Mouse (Mus musculus) intestine, embryonic 14.5 days (tissue): ENCODE results near the gene Rell1. TPM values are rescaled to one million over a fixed set of nuclear protein-coding genes. Genes with fewer than 3 reads are reported as not detected.
A peak's percentile ranks its signal among the peaks of the same experiment; 100 is the strongest.

Experiments
- ATAC-seq: fragments of 200-750 bp; cut with Nextera tagmentation; replicated peaks from 2 replicates; pipeline ENCODE4 v1.8.0; 2017; ENCODE audit warnings: low read depth, moderate number of reproducible peaks, moderate TSS enrichment, moderate library complexity; ENCODE audit not compliant: low FRiP score, low TSS enrichment
- DNase-seq: peaks from one replicate; pipeline ENCODE4 v3.0.0-alpha.2; 2018; ENCODE audit warnings: low spot score
- H3K27ac ChIP-seq: fragments of 300-500 bp; sonication (generic); 2 replicates; pipeline ENCODE4 v1.5.1; 2014; ENCODE audit warnings: low read depth, mild to moderate bottlenecking, control low read depth
- H3K27me3 ChIP-seq: fragments of 300-500 bp; sonication (generic); replicated peaks from 2 replicates; pipeline ENCODE4 v1.6.1; 2014; ENCODE audit warnings: low read length, control low read depth; ENCODE audit not compliant: control insufficient read depth, insufficient read depth
- H3K36me3 ChIP-seq: fragments of 300-500 bp; sonication (generic); 2 replicates; pipeline ENCODE4 v1.6.1; 2014; ENCODE audit warnings: low read length, control low read depth; ENCODE audit not compliant: control insufficient read depth, insufficient read depth
- H3K4me1 ChIP-seq: fragments of 300-500 bp; sonication (generic); replicated peaks from 2 replicates; pipeline ENCODE4 v1.6.1; 2014; ENCODE audit warnings: low read length, control low read depth, mixed read lengths; ENCODE audit not compliant: control insufficient read depth, insufficient read depth
- H3K4me2 ChIP-seq: fragments of 300-500 bp; sonication (generic); 2 replicates; pipeline ENCODE4 v1.6.1; 2014; ENCODE audit warnings: low read length
- H3K4me3 ChIP-seq: fragments of 300-500 bp; sonication (generic); 2 replicates; pipeline ENCODE4 v1.5.1; 2014; ENCODE audit warnings: low read depth, low read length, control low read depth, mixed read lengths
- H3K9ac ChIP-seq: fragments of 300-500 bp; sonication (generic); 2 replicates; pipeline ENCODE4 v1.6.1; 2014; ENCODE audit warnings: mild to moderate bottlenecking, low read length
- H3K9me3 ChIP-seq: fragments of 300-500 bp; sonication (generic); 2 replicates; pipeline ENCODE4 v1.6.1; 2016; ENCODE audit warnings: low read length, control low read depth; ENCODE audit not compliant: control insufficient read depth
- WGBS: fragments of 180-500 bp; shearing (Covaris S2); extraction: QIAGEN DNeasy Blood & Tissue Kit; methylation state at CpG from one replicate; pipeline ENCODE4 v1.1.7; 2014; 5-methylcytosine and 5-hydroxymethylcytosine counted together
- polyA plus RNA-seq: library from polyadenylated mRNA; unstranded; fragments of >200 nt; fragmentation: Nextera tagmentation; extraction: Ambion mirVana; gene quantifications from 2 replicates; pipeline ENCODE4 v1.2.1, GENCODE M21; 2014

The Rell1 gene
- polyA plus RNA-seq, 1 experiment from 2014 or later, result 10.5 TPM

DNA sequence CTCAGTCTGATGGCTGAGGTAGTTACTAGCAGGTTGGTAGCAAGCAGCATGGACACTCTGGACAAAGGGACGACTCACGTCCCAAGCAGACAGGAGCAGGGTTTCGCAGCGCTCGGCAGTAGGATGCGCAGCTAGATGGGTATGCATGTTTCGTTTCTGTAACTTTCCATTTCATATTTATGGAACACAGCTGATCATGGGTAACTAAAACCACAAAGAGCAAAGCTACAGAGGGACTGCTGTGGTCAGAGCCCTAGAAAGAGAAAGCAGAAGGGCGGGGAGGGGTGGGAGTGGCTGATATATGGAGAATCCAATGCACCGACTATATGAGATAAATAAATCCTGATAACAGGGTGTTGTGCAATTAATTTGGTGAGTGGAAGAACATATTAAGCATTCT lies 25.4 kb downstream of the Rell1 start:
- WGBS, result 89% methylated on average over 9 of the region's 9 CpGs
- Histone ChIP-seq H3K36me3 (no peaks in the 10 kb centered on the region), H3K9me3 (no peaks in the 10 kb centered on the region), H3K4me1 (no peaks in the 10 kb centered on the region), H3K4me3 (no peak overlapping the region), H3K9ac (no peak overlapping the region), H3K4me2 (no peak overlapping the region), H3K27ac (no peak overlapping the region), H3K27me3 (no peaks in the 10 kb centered on the region)
- DNase-seq (no peak), ATAC-seq (no peak)

GRCm38 (mm10) chr5:63941891-63942290 lies 26.8 kb downstream of the Rell1 start:
- DNase-seq, result no peak
- Histone ChIP-seq H3K4me2 (no peak overlapping the region), H3K27ac (no peak overlapping the region), H3K4me3 (no peak overlapping the region), H3K36me3 (no peaks in the 10 kb centered on the region; the same call in 1 of the 2 replicates), H3K4me1 (0 out of 2 replicates have a peak, but pooled peaks cover under 1% of the 10 kb centered on the region), H3K9ac (no peak overlapping the region), H3K9me3 (no peaks in the 10 kb centered on the region), H3K27me3 (no peaks in the 10 kb centered on the region)
- no peak for ATAC-seq
- 52% methylated on average over 5 of the region's 5 CpGs for WGBS

DNA sequence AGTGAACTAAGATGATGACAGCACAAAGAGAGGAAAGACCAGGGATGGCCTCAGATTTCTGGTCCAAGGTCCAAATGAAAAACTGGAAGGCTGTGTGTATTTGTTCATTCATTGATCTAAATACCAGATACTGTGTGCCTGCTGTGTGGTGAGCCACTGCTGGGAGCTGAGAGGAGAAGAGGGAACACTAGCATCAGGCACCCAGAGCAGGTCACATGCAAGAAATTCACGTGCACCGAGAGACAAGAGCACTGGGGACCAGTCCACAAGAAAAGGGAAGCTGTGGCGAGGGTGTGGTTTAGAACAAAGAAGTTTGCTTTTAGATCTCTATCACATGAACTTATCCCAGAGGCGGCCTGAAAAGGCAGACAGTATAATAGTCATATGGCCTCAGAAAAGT lies 30.1 kb downstream of the Rell1 start:
- Histone ChIP-seq H3K4me2 (no peak overlapping the region), H3K4me1 (0 out of 2 replicates have a peak, but pooled peaks cover 6% of the 10 kb centered on the region), H3K9ac (no peak overlapping the region), H3K36me3 (peaks cover 11% of the 10 kb centered on the region), H3K9me3 (no peaks in the 10 kb centered on the region), H3K4me3 (no peak overlapping the region), H3K27me3 (no peaks in the 10 kb centered on the region), H3K27ac (no peak overlapping the region)
- WGBS, result 64% methylated on average over 4 of the region's 4 CpGs
- DNase-seq (no peak), ATAC-seq (no peak)

DNA sequence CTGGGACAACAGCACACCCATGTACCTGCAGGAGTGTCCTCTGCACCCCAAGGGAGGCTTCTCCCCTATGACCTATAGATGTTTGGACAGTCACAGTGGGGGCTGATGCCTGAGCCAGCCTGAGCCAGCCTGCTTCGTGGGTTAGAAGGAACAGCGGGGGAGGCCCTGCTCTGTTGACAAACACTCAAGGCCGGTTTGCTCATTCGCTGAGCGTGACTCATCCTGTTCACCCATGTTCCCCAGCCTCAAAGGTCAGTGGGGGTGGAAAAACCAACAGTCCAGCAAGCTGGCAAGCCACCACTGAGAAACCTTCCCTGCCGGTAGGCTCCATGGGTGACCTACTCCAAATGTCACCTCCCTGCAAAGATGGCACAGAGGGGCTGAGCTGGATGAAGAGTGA lies 32.0 kb downstream of the Rell1 start:
- H3K27me3 ChIP-seq, result no peaks in the 10 kb centered on the region
- H3K9me3 ChIP-seq, result no peaks in the 10 kb centered on the region
- H3K9ac ChIP-seq, result no peak overlapping the region
- H3K27ac ChIP-seq, result no peak overlapping the region
- H3K4me3 ChIP-seq, result no peak overlapping the region
- WGBS, result 59% methylated on average over 6 of the region's 6 CpGs
- H3K4me1 ChIP-seq, result 0 out of 2 replicates have a peak, but pooled peaks cover 6% of the 10 kb centered on the region
- ATAC-seq, result 0 out of 2 replicates have a peak, but pooled peaks have one; percentile 54
- H3K36me3 ChIP-seq, result peaks cover 11% of the 10 kb centered on the region
- H3K4me2 ChIP-seq, result no peak overlapping the region
- DNase-seq, result no peak

DNA sequence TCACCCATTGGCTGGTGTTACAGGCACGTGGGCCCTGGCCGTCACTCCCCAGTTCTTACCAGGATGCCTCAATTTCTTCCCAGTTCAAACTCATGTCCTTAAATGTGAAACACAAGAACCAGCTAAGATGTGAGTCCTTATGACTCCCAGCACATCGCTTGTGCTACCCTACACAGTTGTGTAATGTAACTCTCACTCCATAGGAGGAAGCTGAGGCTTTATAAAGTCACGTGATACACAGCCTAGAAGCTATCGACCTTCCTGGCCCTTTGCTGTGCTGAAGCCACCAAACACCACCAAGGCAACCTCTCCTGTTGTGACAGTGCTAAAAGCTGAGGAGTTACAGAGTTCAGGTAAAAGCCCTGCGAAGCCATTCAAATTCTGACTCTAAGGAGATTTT lies 33.1 kb downstream of the Rell1 start:
- ATAC-seq (no peak), DNase-seq (no peak)
- Histone ChIP-seq H3K36me3 (peaks cover 11% of the 10 kb centered on the region), H3K27ac (no peak overlapping the region), H3K9ac (no peak overlapping the region), H3K4me3 (no peak overlapping the region), H3K27me3 (no peaks in the 10 kb centered on the region), H3K4me2 (no peak overlapping the region), H3K9me3 (no peaks in the 10 kb centered on the region), H3K4me1 (peaks cover 6% of the 10 kb centered on the region; the same call in 1 of the 2 replicates)
- 85% methylated on average over 6 of the region's 6 CpGs for WGBS

GRCm38 (mm10) chr5:63932829-63933228 lies 35.9 kb downstream of the Rell1 start:
- WGBS, result 50% methylated on average over 10 of the region's 10 CpGs
- no peak for DNase-seq
- H3K36me3 ChIP-seq, result peaks cover 25% of the 10 kb centered on the region
- H3K27me3 ChIP-seq, result no peaks in the 10 kb centered on the region
- ATAC-seq, result no peak
- H3K4me3 ChIP-seq, result no peak overlapping the region
- H3K9me3 ChIP-seq, result no peaks in the 10 kb centered on the region
- no peak overlapping the region for H3K4me2 ChIP-seq
- no peak overlapping the region for H3K9ac ChIP-seq
- no peak overlapping the region for H3K27ac ChIP-seq
- H3K4me1 ChIP-seq, result peaks cover 6% of the 10 kb centered on the region; the same call in 1 of the 2 replicates

GRCm38 (mm10) chr5:63930824-63931358 lies 37.8 kb downstream of the Rell1 start:
- peaks cover 32% of the 10 kb centered on the region for H3K36me3 ChIP-seq
- no peaks in the 10 kb centered on the region; the same call in 1 of the 2 replicates for H3K4me1 ChIP-seq
- ATAC-seq (no peak), DNase-seq (no peak)
- H3K9me3 ChIP-seq, result no peaks in the 10 kb centered on the region
- H3K9ac ChIP-seq, result no peak overlapping the region
- no peaks in the 10 kb centered on the region for H3K27me3 ChIP-seq
- whole genome bisulfite sequencing, result 60% methylated on average over 4 of the region's 4 CpGs
- H3K4me3 ChIP-seq, result no peak overlapping the region
- H3K27ac ChIP-seq, result no peak overlapping the region
- no peak overlapping the region for H3K4me2 ChIP-seq

DNA sequence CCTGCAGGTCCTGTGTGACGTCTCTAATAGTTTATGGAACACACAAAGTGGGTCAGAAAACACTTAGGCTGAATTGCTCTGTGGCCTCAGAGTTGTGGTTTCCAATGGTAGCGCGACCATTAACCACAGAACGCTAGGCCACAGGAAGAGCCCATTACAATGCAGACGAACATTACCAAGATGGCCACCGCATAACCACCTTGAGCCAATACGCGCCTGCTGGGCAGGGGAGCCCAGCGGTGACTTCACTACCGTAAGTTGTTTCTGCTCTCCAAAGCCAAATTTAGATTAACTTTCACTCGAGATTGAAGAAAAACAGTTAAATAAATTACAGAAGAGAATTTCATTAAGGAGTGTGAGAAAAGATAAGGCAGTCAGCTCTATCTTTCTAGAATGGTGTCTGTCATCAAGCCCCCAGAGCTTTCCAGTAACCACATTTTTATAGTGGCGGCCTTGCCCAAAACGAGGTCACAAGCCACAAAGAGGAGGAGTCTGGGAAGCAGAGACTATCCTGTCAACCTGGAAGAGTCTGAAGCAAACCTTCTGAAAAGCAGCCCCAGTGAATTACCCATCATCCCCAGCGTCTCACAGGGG lies 43.6 kb downstream of the Rell1 start:
- ATAC-seq (no peak), DNase-seq (no peak)
- WGBS, result 86% methylated on average over 14 of the region's 14 CpGs
- Histone ChIP-seq H3K4me1 (no peaks in the 10 kb centered on the region), H3K4me3 (no peak overlapping the region), H3K9me3 (no peaks in the 10 kb centered on the region), H3K9ac (no peak overlapping the region), H3K36me3 (peaks cover 35% of the 10 kb centered on the region), H3K4me2 (no peak overlapping the region), H3K27me3 (no peaks in the 10 kb centered on the region), H3K27ac (no peak overlapping the region)
